Mouse (Mus musculus) neural tube, embryonic 15.5 days (tissue): ENCODE results near the gene Traf2. TPM values are rescaled to one million over a fixed set of nuclear protein-coding genes. Genes with fewer than 3 reads are reported as not detected.
"Not testable (repeated sequence)": the region's sequence is repeated elsewhere in the genome, so short reads cannot be mapped to it uniquely, and the experiment has no call there.

ENCODE experiments used
- ATAC-seq: fragments of 200-750 bp; cut with Nextera tagmentation; 2 replicates; pipeline ENCODE4 v1.8.0; 2017; ENCODE audit warnings: mild to moderate bottlenecking, moderate TSS enrichment, moderate library complexity; ENCODE audit not compliant: low FRiP score
- H3K27ac ChIP-seq: fragments of 300-500 bp; sonication (generic); replicated peaks from 2 replicates; pipeline ENCODE4 v1.5.1; 2015; ENCODE audit warnings: mild to moderate bottlenecking, inconsistent platforms
- H3K27me3 ChIP-seq: fragments of 300-500 bp; sonication (generic); replicated peaks from 2 replicates; pipeline ENCODE4 v1.6.1; 2015; ENCODE audit warnings: inconsistent platforms
- H3K36me3 ChIP-seq: fragments of 300-500 bp; sonication (generic); 2 replicates; pipeline ENCODE4 v1.6.1; 2015; ENCODE audit warnings: inconsistent platforms
- H3K4me1 ChIP-seq: fragments of 300-500 bp; sonication (generic); 2 replicates; pipeline ENCODE4 v1.6.1; 2015; ENCODE audit warnings: inconsistent platforms
- H3K4me2 ChIP-seq: fragments of 300-500 bp; sonication (generic); 2 replicates; pipeline ENCODE4 v1.6.1; 2015; ENCODE audit warnings: inconsistent platforms, mild to moderate bottlenecking, moderate library complexity
- H3K4me3 ChIP-seq: fragments of 300-500 bp; sonication (generic); replicated peaks from 2 replicates; pipeline ENCODE4 v1.5.1; 2015; ENCODE audit warnings: mild to moderate bottlenecking, inconsistent platforms
- H3K9ac ChIP-seq: fragments of 300-500 bp; sonication (generic); replicated peaks from 2 replicates; pipeline ENCODE4 v1.6.1; 2015; ENCODE audit warnings: mild to moderate bottlenecking, inconsistent platforms
- H3K9me3 ChIP-seq: fragments of 300-500 bp; sonication (generic); replicated peaks from 2 replicates; pipeline ENCODE4 v1.6.1; 2016; ENCODE audit warnings: inconsistent platforms
- WGBS: fragments of 180-500 bp; shearing (Covaris S2); methylation state at CpG from one replicate; pipeline ENCODE4 v1.1.7; 2015; ENCODE audit warnings: mixed read lengths; 5-methylcytosine and 5-hydroxymethylcytosine counted together
- polyA plus RNA-seq: library from polyadenylated mRNA; unstranded; fragments of >200 nt; fragmentation: Nextera tagmentation; extraction: Ambion mirVana; gene quantifications from 2 replicates; pipeline ENCODE4 v1.2.1, GENCODE M21; 2015

Gene Traf2
- polyA plus RNA-seq, 1 experiment from 2014 or later = 15.4 TPM

DNA sequence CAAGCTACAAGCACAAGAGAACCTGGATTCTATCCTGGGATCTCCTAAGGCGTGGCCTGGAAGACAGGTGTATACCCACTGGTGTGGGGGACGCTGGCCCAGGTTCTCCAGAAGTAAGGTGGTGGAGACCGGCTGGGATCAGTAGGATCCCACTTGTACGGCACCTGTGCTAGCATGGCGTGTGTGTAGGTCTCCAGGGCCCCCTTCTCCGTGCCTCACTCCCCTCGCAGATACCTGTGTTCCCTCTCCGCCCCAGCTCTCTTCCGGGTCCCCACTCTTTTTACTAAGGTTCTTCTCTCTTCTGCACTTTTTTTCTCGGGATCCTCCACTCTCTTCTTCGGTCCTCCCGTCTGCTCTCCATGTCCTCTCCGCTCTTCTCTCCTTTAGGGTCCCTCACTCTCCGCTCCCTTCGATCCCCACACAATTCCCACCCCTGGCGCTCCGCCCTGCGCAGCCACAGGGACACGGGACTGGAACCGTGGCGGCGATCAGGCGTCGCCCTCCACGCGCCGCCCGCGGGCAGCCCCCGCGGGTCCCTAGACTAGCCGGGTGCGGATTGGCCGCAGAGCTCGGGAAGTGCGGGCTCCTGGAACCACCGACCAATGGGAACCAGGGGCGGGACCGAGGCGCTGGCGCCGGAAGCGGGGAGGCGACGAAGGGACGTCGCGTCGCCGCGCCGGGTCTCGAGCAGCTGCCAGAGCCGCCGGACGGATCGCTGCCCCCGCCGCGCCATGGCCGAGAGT, 10.7 kb upstream of the Traf2 start, which contains the start of gene Edf1:
TSS of gene Edf1 (plus strand) at position 627 of the 743 bp plus-strand sequence.
- Histone ChIP-seq H3K27me3 (no peaks in the 10 kb centered on the region), H3K36me3 (peaks cover 29% of the 10 kb centered on the region), H3K9ac (peak within 1 kb of the TSS; percentile 97), H3K4me2 (peak within 1 kb of the TSS; percentile 84), H3K4me1 (peaks cover 30% of the 10 kb centered on the region), H3K27ac (peak within 1 kb of the TSS; percentile 87), H3K9me3 (no peaks in the 10 kb centered on the region), H3K4me3 (peak within 1 kb of the TSS; percentile 87)
- under 1% methylated on average over 61 of the region's 61 CpGs for WGBS
- peak; percentile 99 for ATAC-seq

DNA sequence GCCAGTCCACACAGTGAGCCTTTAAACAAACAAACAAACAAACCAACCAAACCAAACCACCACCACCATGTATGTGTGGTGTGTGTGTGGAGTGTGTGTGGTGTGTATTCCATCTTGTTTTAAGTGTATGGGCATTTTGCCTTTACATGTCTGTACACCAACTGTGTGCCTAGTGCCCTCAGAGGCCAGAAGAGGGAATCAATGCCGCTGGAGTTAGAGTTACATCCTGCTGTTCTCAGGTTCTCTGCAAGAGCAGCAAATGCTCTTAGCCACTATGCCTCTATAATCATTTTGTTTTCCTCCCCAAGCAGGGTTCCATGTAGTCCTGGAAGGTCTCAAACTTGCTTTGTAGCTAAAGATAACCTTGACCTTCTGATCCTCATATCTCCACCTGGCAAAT, 9.6 kb upstream of the Traf2 start:
- no peak overlapping the region for H3K9ac ChIP-seq
- 0 out of 2 replicates have a peak overlapping the region, but pooled peaks have one; percentile 84 for H3K4me2 ChIP-seq
- H3K4me1 ChIP-seq = peaks cover 30% of the 10 kb centered on the region
- no peaks in the 10 kb centered on the region for H3K9me3 ChIP-seq
- no peak overlapping the region for H3K27ac ChIP-seq
- H3K4me3 ChIP-seq = no peak overlapping the region
- 39% methylated on average over 1 of the region's 1 CpGs for WGBS
- no peaks in the 10 kb centered on the region for H3K27me3 ChIP-seq
- peaks cover 18% of the 10 kb centered on the region for H3K36me3 ChIP-seq
- no peak for ATAC-seq

DNA sequence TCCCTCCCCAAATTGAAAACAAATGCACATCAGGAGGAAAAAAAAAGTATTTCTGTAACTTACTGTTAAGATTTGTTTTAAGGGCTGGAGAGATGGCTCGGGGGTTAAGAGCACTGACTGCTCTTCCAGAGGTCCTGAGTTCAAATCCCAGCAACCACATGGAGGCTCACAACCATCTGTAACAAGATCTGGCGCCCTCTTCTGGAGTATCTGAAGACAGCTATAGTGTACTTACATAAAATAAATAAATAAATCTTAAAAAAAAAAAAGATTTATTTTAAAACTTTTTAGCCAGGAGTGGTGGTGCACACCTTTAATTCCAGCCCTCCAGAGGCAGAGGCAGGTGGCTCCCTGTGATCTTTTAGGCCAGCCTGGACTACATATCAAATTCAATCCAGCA, 8.7 kb upstream of the Traf2 start:
- 57% methylated on average over 2 of the region's 2 CpGs for WGBS
- H3K4me2 ChIP-seq, H3K36me3 ChIP-seq, H3K27ac ChIP-seq, ATAC-seq, H3K9ac ChIP-seq, H3K27me3 ChIP-seq, H3K4me3 ChIP-seq, H3K9me3 ChIP-seq: not testable (repeated sequence)
- peaks cover 30% of the 10 kb centered on the region for H3K4me1 ChIP-seq

DNA sequence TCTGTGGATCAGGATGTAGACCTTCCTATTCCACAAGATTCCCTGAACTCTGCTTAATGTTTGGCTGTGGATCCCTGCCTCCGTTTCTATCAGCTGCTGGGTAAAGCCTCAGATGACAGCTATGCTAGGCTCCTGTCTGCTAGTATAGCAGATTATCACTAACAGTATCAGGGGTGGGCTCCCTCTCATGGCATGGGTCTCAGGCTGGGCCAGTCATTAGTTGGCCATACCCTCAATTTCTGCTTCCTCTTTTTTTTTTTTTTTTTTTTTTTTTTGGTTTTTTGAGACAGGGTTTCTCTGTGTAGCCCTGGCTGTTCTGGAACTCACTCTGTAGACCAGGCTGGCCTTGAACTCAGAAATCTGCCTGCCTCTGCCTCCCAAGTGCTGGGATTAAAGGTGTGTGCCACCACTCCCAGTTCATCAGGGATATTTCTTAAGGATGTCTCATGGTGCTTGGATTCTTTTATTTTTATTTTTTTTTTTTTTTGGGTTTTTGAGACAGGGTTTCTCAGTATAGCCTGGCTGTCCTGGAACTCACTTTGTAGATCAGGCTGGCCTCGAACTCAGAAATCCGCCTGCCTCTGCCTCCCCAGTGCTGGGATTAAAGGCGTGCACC, 6.5 kb upstream of the Traf2 start:
- H3K4me1 ChIP-seq = peaks cover 13% of the 10 kb centered on the region
- H3K27ac ChIP-seq, H3K9me3 ChIP-seq, H3K27me3 ChIP-seq, ATAC-seq, H3K36me3 ChIP-seq, H3K4me2 ChIP-seq, H3K9ac ChIP-seq, H3K4me3 ChIP-seq: not testable (repeated sequence)
- 90% methylated on average over 4 of the region's 4 CpGs for WGBS

DNA sequence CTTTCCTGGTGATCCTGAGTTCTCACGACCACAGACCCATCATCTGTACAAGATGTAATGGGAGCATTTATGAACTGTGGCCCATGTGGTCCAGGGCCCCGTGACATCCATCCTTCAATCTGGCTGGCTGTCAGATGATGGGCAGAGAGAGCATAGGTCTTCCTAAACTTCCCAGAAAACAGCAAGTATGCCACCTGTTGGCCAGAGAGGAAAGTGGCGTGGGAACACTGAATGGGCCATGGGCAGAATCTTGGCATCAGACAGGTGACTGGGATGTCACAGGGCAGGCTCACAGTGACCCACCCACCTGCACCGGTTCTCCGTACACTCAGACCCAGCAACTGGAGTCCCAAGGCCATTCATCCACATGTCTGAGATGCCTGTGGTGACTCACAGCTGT, 4.4 kb upstream of the Traf2 start:
- no peak overlapping the region for H3K4me3 ChIP-seq
- ATAC-seq = no peak
- H3K27ac ChIP-seq = no peak overlapping the region
- no peak overlapping the region for H3K9ac ChIP-seq
- WGBS = 42% methylated on average over 5 of the region's 5 CpGs
- no peaks in the 10 kb centered on the region for H3K9me3 ChIP-seq
- no peaks in the 10 kb centered on the region for H3K27me3 ChIP-seq
- no peak overlapping the region for H3K4me2 ChIP-seq
- peaks cover 8% of the 10 kb centered on the region for H3K4me1 ChIP-seq
- no peaks in the 10 kb centered on the region for H3K36me3 ChIP-seq

DNA sequence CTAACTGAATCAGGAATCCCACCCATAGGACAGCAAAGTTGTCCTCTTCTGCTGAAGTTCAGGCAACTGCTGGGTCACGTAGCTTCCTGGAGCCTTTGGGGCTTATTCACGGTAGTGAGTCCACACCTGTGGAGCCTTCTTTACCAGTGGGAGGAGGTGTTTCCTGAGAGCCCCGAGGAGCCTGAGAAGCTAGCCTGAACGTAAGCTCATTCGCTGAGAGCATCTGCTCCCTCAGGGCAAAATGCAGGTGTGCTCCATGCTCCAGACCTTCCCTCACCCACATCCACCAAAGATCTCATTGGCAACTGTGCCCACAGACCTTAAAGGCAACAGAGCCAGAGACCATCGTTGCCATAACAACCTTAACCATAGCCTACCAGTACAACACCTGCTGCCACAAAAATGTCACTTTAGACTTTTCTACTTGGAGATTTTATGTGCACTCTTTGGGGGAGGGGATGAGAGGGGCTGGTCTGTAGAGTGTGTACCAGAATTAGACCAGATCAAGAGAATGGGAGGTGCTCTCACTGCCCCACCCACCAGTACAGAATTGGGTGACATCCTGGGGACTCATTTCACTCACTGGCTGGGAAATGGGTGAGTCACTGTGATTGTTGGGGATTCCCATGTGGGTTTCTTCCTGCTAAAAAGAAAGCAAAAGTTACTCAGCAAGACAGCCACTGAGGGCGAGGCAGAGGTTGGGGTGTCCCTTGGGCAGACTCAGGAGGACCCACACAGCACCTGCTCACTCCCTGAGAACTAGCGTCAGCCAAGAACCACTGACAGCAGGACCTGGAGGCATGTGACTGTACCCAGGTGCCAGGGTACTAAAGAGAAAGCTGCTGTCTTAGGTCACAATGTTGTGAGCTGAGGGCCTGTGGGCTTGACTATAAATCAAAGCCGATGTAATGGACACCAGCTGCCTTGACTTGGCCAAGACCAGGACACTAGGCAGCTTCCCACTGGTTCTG, 2.6 kb upstream of the Traf2 start:
- no peak overlapping the region for H3K4me2 ChIP-seq
- no peak for ATAC-seq
- no peak overlapping the region for H3K9ac ChIP-seq
- no peaks in the 10 kb centered on the region for H3K9me3 ChIP-seq
- no peaks in the 10 kb centered on the region for H3K27me3 ChIP-seq
- H3K27ac ChIP-seq = no peak overlapping the region
- H3K4me1 ChIP-seq = peaks cover 16% of the 10 kb centered on the region
- WGBS = 79% methylated on average over 9 of the region's 9 CpGs
- no peaks in the 10 kb centered on the region for H3K36me3 ChIP-seq
- H3K4me3 ChIP-seq = no peak overlapping the region

DNA sequence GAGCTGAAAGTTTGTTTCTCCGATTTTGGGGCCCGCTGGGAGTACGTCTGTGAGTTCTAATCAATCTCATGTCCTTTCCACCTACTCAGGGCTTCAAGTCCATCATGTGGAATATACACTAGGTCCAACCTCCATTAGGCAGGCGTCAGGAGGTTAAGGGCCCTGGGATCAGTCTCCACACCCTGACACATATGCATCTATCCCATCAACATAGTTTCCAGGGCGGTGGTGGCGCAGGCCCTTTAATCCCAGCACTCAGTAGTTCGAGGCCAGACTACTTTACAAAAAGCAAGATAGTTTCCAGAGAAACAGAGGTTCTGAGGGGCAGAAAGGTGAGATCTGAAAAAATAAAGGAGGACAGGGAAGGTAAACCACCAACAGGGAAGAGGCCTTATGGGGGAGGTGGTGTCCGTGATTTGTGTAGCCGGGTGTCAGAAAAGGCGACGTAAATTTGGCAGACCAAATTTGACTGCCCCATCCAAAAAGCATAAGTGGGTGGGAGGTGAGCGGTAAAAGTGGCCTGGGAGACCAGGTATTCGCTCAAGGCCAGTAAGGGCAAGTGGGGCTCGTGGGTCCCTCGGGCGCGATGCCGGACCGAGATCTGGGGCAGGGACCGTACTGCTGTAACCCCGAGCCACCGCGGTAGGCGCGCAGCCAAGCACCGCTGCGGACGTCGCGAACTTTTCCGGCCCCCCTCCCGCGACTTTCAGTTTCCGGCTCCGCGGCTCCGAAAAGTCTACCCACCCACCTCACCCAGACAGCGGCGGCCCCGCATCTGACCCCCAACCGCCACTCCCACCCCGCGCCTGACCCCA, 537 bp downstream of the Traf2 start:
- 9% methylated on average over 43 of the region's 43 CpGs for WGBS
- Histone ChIP-seq H3K36me3 (no peaks in the 10 kb centered on the region), H3K27ac (peak overlapping the region; percentile 51), H3K4me2 (peak overlapping the region; percentile 82), H3K4me3 (peak overlapping the region; percentile 65), H3K27me3 (no peaks in the 10 kb centered on the region), H3K4me1 (peaks cover 19% of the 10 kb centered on the region), H3K9me3 (no peaks in the 10 kb centered on the region), H3K9ac (peak overlapping the region; percentile 64)
- ATAC-seq = peak; percentile 51

DNA sequence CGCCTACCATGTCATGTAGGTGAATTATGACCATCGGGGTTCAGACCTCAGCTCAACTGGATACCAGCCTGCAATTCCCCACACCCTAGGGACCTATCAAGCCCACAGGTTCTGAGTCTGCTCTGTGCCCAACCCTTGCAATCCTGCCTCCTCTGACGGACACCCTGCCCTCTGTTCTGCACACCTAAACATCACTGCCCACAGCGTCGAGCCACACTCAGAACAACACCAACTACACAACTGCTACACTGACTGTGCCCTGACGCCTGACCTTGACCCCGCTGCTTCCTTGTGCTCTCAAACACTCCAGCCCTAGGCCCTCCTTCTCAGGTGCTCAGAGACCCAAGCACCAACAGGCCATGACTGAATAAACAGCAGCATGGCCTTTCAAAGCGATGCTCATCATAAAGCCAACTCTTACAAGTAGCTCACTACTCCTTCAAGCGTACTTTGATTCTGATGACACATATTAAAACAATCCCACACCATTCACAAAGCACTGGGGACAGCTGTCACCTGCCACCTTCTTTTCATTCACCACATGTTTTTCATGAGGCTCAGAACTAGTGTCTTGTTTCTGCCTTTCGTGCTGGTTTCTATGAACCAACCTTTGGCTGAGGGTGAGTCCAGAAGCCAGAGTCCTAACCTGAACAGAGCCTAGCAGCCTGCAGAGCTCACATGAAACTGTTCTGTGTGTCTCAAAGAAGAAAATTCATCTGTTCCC, 4.9 kb downstream of the Traf2 start:
- Histone ChIP-seq H3K4me3 (no peak overlapping the region), H3K27me3 (no peaks in the 10 kb centered on the region), H3K9ac (no peak overlapping the region), H3K4me2 (no peak overlapping the region), H3K27ac (no peak overlapping the region), H3K9me3 (no peaks in the 10 kb centered on the region), H3K36me3 (peaks cover 2% of the 10 kb centered on the region; the same call in 1 of the 2 replicates), H3K4me1 (peaks cover 15% of the 10 kb centered on the region)
- WGBS = 75% methylated on average over 10 of the region's 10 CpGs
- ATAC-seq = no peak

DNA sequence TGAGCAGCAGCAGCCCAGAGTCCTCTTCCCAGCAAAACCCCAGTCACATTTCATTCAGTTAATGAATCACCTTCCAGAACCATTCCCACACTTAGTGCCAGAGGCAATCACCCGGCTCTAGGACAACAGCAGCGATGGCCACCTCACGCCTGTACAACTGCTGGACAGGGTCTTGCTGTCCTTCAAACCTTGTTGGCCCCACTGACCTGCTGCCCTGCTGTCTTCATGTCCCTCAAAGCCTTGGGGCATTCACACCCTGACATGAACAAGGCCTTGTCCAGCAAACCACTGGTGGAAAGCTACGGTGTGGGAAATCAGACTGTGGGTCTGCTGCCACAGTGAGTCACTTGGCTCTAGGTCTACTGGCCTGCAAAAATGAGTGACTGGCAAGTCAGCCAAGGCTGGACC, 6.2 kb downstream of the Traf2 start:
- Histone ChIP-seq H3K36me3 (peaks cover 12% of the 10 kb centered on the region), H3K27ac (no peak overlapping the region), H3K4me1 (0 out of 2 replicates have a peak, but pooled peaks cover 6% of the 10 kb centered on the region), H3K4me2 (no peak overlapping the region), H3K4me3 (no peak overlapping the region), H3K9ac (no peak overlapping the region), H3K27me3 (no peaks in the 10 kb centered on the region), H3K9me3 (no peaks in the 10 kb centered on the region)
- WGBS = 94% methylated on average over 4 of the region's 4 CpGs
- ATAC-seq = no peak

DNA sequence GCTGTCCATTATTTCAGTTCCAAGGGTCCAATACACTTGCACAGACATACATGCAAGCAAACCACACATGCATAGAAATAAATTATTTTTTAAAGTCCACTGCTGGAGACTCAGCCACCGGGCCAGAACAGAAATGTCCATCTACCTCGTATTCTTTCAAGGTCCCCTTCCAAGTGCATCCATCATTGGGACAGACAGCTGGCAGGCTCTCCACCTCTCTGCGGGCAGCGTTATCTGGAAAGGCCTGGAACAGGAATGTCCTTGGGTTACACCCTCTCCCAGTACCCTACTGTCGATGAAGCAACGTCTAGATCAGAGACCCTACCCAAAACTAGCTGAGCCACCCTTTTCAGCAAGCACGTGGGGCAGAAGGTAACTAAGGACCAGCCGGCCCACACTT, 10.2 kb downstream of the Traf2 start:
- peaks cover 12% of the 10 kb centered on the region for H3K36me3 ChIP-seq
- WGBS = 93% methylated on average over 8 of the region's 8 CpGs
- no peak for ATAC-seq

More for the DNA sequence above, 10.2 kb downstream of the Traf2 start:
- Histone ChIP-seq H3K27ac (no peak overlapping the region), H3K4me1 (no peaks in the 10 kb centered on the region), H3K27me3 (no peaks in the 10 kb centered on the region), H3K9me3 (no peaks in the 10 kb centered on the region), H3K4me2 (no peak overlapping the region), H3K4me3 (no peak overlapping the region), H3K9ac (no peak overlapping the region)
